Mouse (Mus musculus) bone marrow, adult 2 months (tissue): ENCODE data around the gene Magea5.

Source experiments
- CTCF ChIP-seq: fragments of 200-500 bp; IDR thresholded peaks from 2 replicates; pipeline ENCODE4 v1.5.1; 2011; ENCODE audit warnings: low read length, control low read depth; ENCODE audit not compliant: control insufficient read depth, insufficient read depth
- POLR2A ChIP-seq: fragments of 200-500 bp; IDR thresholded peaks from 2 replicates; pipeline ENCODE4 v1.6.1; 2011; ENCODE audit warnings: low read depth, mild to moderate bottlenecking, control low read depth, low read length, borderline replicate concordance; ENCODE audit not compliant: control insufficient read depth

DNA sequence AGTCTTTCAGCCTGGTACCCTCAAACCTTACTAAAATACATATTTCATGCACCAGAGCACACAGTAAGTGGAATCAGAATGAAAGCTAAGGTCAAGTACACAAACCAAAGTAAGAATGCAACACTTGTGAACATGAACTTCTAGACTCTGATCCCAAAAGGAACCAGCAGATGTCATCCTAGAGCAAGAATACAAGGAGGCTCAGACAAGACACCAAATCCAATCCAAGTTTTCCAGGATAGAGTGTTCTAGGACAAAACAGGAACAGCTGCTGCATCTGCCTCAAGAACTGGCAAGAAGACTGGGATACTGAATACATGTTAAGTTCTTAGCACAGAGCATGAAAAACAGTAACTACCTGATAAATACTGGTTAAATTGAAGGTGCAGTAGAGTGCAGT is 35.1 kb upstream of the Magea5 start:
- TF ChIP-seq CTCF (no peak), POLR2A (no peak)
